Mouse (Mus musculus) spleen, adult 2 months (tissue): ENCODE data around the gene H6pd.

Experiments
- CTCF ChIP-seq: fragments of 200-500 bp; IDR thresholded peaks from 2 replicates; pipeline ENCODE4 v1.5.1; 2011; ENCODE audit warnings: mild to moderate bottlenecking, inconsistent platforms; ENCODE audit not compliant: insufficient read depth, insufficient read length, insufficient replicate concordance; ENCODE audit errors: extremely low read depth
- POLR2A ChIP-seq: fragments of 200-500 bp; IDR thresholded peaks from 2 replicates; pipeline ENCODE4 v1.6.1; 2011; ENCODE audit warnings: low read depth, low read length, inconsistent platforms

DNA sequence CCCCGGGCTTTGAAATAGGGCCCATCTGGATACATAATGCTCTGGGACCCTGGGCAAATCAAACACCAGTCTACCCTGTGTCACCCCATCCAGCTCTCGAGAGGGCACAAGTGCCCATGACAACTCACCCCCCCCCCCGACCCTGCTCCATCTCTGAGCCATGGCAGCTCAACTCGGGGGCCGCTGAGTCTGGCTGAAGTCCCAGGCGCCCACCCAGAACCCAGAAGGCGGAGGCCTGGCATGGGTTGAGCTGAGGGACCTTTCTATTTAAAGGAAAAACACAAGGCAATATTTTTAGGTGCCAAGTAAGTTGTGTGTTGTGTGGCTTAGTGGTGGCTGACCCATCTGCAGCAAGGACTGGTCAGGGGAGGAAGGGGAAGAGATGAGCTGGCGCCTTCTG is 44.5 kb downstream of the H6pd start:
- TF ChIP-seq CTCF (no peak), POLR2A (no peak)
